Mouse (Mus musculus) erythroblast, embryonic 14.5 days (primary cell): ENCODE data around the gene Ercc1.

ENCODE experiments used
- GATA1 ChIP-seq: IDR thresholded peaks from 2 replicates; pipeline ENCODE4 v1.6.1; 2012; ENCODE audit warnings: low read length, inconsistent platforms, mixed read lengths
- TAL1 ChIP-seq: IDR thresholded peaks from 3 replicates; pipeline ENCODE4 v1.6.1; 2012; ENCODE audit warnings: low read length, inconsistent platforms, mixed read lengths

GRCm38 (mm10) chr7:19369823-19370425 is 25.3 kb downstream of the Ercc1 start:
- TF ChIP-seq GATA1 (no peak), TAL1 (no peak)
